Mouse (Mus musculus): ENCODE results near the gene Wdr95. TPM values are rescaled to one million over a fixed set of nuclear protein-coding genes. Genes with fewer than 3 reads are reported as not detected.

The Wdr95 gene
- polyA plus RNA-seq, 1 experiment from 2014 or later: 0.36 TPM

- Histone ChIP-seq H3K4me1 (ENCODE audit: insufficient read depth, low read depth, low read length) (0 out of 2 replicates have a peak, but pooled peaks cover 3% of the 10 kb centered on the region), H3K4me3 (ENCODE audit: low read depth, low read length) (no peak overlapping the region), H3K4me2 (replicated peaks; ENCODE audit: low read depth, low read length) (no peak overlapping the region), H3K9ac (replicated peaks; ENCODE audit: low read depth) (no peak overlapping the region), H3K36me3 (ENCODE audit: insufficient read depth, low read length) (no peaks in the 10 kb centered on the region), H3K27me3 (replicated peaks; ENCODE audit: insufficient read depth, low read length) (no peaks in the 10 kb centered on the region), H3K27ac (ENCODE audit: low read length) (peak overlapping the region; percentile 6; the same call in 1 of the 2 replicates), H3K9me3 (ENCODE audit: low read length) (no peaks in the 10 kb centered on the region)
- TF ChIP-seq CTCF (IDR thresholded peaks at IDR 0.05) (peak; percentile 37), EP300 (IDR thresholded peaks at IDR 0.05) (no peak)
- WGBS: 43% methylated on average over 7 of the region's 7 CpGs
- DNase-seq (ENCODE audit: low spot score) (peak; percentile 39), ATAC-seq (no peak; the same call in 1 of the 2 replicates)
Observed at GRCm38 (mm10) chr5:149588814-149589534, 60.5 kb downstream of the Wdr95 start.

- no peaks in the 10 kb centered on the region for H3K9me3 ChIP-seq (ENCODE audit: low read length)
- H3K27ac ChIP-seq (ENCODE audit: low read length): no peak overlapping the region
- TF ChIP-seq CTCF (IDR thresholded peaks at IDR 0.05) (no peak), EP300 (IDR thresholded peaks at IDR 0.05) (no peak)
- no peak overlapping the region for H3K4me3 ChIP-seq (ENCODE audit: low read depth, low read length)
- H3K4me1 ChIP-seq (ENCODE audit: insufficient read depth, low read depth, low read length): no peaks in the 10 kb centered on the region
- WGBS: 49% methylated on average over 3 of the region's 3 CpGs
- ATAC-seq (no peak), DNase-seq (ENCODE audit: low spot score) (no peak)
- no peak overlapping the region for H3K9ac ChIP-seq (replicated peaks; ENCODE audit: low read depth)
- no peak overlapping the region for H3K4me2 ChIP-seq (replicated peaks; ENCODE audit: low read depth, low read length)
- no peaks in the 10 kb centered on the region for H3K36me3 ChIP-seq (ENCODE audit: insufficient read depth, low read length)
- no peaks in the 10 kb centered on the region for H3K27me3 ChIP-seq (replicated peaks; ENCODE audit: insufficient read depth, low read length)
Observed at GRCm38 (mm10) chr5:149589932-149590331, 61.5 kb downstream of the Wdr95 start.

- no peak for ATAC-seq
- Histone ChIP-seq H3K27ac (ENCODE audit: low read length) (no peak overlapping the region), H3K27me3 (replicated peaks; ENCODE audit: insufficient read depth, low read length) (no peaks in the 10 kb centered on the region), H3K4me3 (ENCODE audit: low read depth, low read length) (no peak overlapping the region), H3K4me2 (replicated peaks; ENCODE audit: low read depth, low read length) (no peak overlapping the region), H3K9ac (replicated peaks; ENCODE audit: low read depth) (no peak overlapping the region), H3K4me1 (ENCODE audit: insufficient read depth, low read depth, low read length) (no peaks in the 10 kb centered on the region), H3K9me3 (ENCODE audit: low read length) (no peaks in the 10 kb centered on the region), H3K36me3 (ENCODE audit: insufficient read depth, low read length) (no peaks in the 10 kb centered on the region)
- no peak for DNase-seq (ENCODE audit: low spot score)
- TF ChIP-seq CTCF (IDR thresholded peaks at IDR 0.05): no peak
- no peak for TF ChIP-seq EP300 (IDR thresholded peaks at IDR 0.05)
- 76% methylated on average over 3 of the region's 3 CpGs for WGBS
Observed at GRCm38 (mm10) chr5:149594215-149594614, 65.7 kb downstream of the Wdr95 start.

- Histone ChIP-seq H3K9ac (replicated peaks; ENCODE audit: low read depth) (no peak overlapping the region), H3K4me2 (replicated peaks; ENCODE audit: low read depth, low read length) (no peak overlapping the region), H3K36me3 (ENCODE audit: insufficient read depth, low read length) (no peaks in the 10 kb centered on the region), H3K27ac (ENCODE audit: low read length) (no peak overlapping the region), H3K4me3 (ENCODE audit: low read depth, low read length) (no peak overlapping the region), H3K9me3 (ENCODE audit: low read length) (no peaks in the 10 kb centered on the region), H3K27me3 (replicated peaks; ENCODE audit: insufficient read depth, low read length) (no peaks in the 10 kb centered on the region), H3K4me1 (ENCODE audit: insufficient read depth, low read depth, low read length) (no peaks in the 10 kb centered on the region)
- ATAC-seq (no peak), DNase-seq (ENCODE audit: low spot score) (no peak)
- 47% methylated on average over 18 of the region's 18 CpGs for WGBS
- TF ChIP-seq EP300 (IDR thresholded peaks at IDR 0.05): no peak
- TF ChIP-seq CTCF (IDR thresholded peaks at IDR 0.05): no peak
Observed at GRCm38 (mm10) chr5:149597351-149597750, 68.9 kb downstream of the Wdr95 start.

GRCm38 (mm10) chr5:149601996-149602395 lies 73.5 kb downstream of the Wdr95 start:
- TF ChIP-seq CTCF (IDR thresholded peaks at IDR 0.05): no peak
- Histone ChIP-seq H3K4me1 (ENCODE audit: insufficient read depth, low read depth, low read length) (no peaks in the 10 kb centered on the region), H3K36me3 (ENCODE audit: insufficient read depth, low read length) (no peaks in the 10 kb centered on the region), H3K27me3 (replicated peaks; ENCODE audit: insufficient read depth, low read length) (no peaks in the 10 kb centered on the region), H3K27ac (ENCODE audit: low read length) (no peak overlapping the region), H3K4me2 (replicated peaks; ENCODE audit: low read depth, low read length) (no peak overlapping the region), H3K9ac (replicated peaks; ENCODE audit: low read depth) (no peak overlapping the region), H3K9me3 (ENCODE audit: low read length) (no peaks in the 10 kb centered on the region), H3K4me3 (ENCODE audit: low read depth, low read length) (no peak overlapping the region)
- 92% methylated on average over 3 of the region's 3 CpGs for WGBS
- ATAC-seq (no peak), DNase-seq (ENCODE audit: low spot score) (no peak)

GRCm38 (mm10) chr5:149603241-149603640 lies 74.8 kb downstream of the Wdr95 start:
- no peaks in the 10 kb centered on the region for H3K36me3 ChIP-seq (ENCODE audit: insufficient read depth, low read length)
- WGBS: 66% methylated on average over 3 of the region's 3 CpGs
- no peak overlapping the region for H3K4me2 ChIP-seq (replicated peaks; ENCODE audit: low read depth, low read length)
- no peaks in the 10 kb centered on the region for H3K27me3 ChIP-seq (replicated peaks; ENCODE audit: insufficient read depth, low read length)
- H3K4me3 ChIP-seq (ENCODE audit: low read depth, low read length): no peak overlapping the region
- no peak overlapping the region for H3K27ac ChIP-seq (ENCODE audit: low read length)
- H3K4me1 ChIP-seq (ENCODE audit: insufficient read depth, low read depth, low read length): no peaks in the 10 kb centered on the region
- DNase-seq (ENCODE audit: low spot score) (no peak), ATAC-seq (no peak)
- TF ChIP-seq EP300 (IDR thresholded peaks at IDR 0.05): no peak
- TF ChIP-seq CTCF (IDR thresholded peaks at IDR 0.05): no peak
- no peaks in the 10 kb centered on the region for H3K9me3 ChIP-seq (ENCODE audit: low read length)
- H3K9ac ChIP-seq (replicated peaks; ENCODE audit: low read depth): no peak overlapping the region
